Mouse (Mus musculus) heart, postnatal 36 days (tissue): ENCODE data around the gene Chst10. TPM values are rescaled to one million over a fixed set of nuclear protein-coding genes. Genes with fewer than 3 reads are reported as not detected.

Source experiments
- DNase-seq, 2 experiments: peaks; one replicate each; pipeline ENCODE4 v3.0.0; 2021 to 2022
- intact Hi-C: fragments of 180-260 bp; cut with DNase I; formaldehyde crosslinking; loops from one replicate; pipeline ENCODE4 v1.15.1; 2025
- total RNA-seq, 2 experiments: library from RNA; stranded (reverse); gene quantifications; 2 replicates each; pipeline ENCODE4 v1.2.3; 2021

The Chst10 gene
- total RNA-seq, 2 experiments from 2014 or later, result 0.27 to 0.28 TPM

DNA sequence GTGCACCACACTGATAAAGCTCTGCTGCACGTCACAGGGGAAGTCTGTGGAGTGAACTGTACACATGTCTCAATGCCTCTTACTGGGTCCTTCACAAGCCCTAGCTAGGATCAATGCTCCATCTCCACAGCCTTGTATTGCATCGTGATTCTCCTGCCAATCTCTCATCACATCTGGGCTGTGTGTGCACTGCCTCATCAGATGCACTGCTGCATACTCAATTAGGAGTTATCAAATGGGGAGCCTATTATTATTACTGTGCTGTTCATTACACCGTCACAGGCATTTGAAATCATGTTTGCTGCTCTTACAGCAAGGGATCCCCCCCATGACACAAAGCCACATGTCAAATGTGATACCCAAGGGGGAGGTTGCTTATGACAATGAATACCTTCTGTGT lies 80.3 kb downstream of the Chst10 start:
- intact Hi-C loops, result no loop called here
- no peak for DNase-seq

DNA sequence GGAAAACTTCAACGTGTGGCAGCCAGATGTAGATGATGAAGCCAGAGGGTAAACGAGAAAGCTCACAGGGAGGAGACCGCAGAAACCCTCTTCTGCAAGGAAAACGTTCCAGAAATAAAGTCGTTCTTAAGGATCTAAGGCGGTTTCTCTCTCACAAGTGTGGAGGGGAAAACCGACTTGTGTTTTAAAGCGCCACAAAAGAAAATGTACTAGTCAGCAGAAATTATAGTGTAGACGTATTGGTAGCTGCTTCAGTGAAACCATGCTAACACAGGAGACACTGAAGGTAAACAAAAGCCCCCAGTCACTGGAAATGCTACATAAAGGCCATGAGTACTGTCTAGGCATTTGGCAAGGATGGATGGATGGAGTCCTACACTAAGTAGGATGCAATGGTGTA lies 80.7 kb downstream of the Chst10 start:
- intact Hi-C loops, result no loop called here

DNA sequence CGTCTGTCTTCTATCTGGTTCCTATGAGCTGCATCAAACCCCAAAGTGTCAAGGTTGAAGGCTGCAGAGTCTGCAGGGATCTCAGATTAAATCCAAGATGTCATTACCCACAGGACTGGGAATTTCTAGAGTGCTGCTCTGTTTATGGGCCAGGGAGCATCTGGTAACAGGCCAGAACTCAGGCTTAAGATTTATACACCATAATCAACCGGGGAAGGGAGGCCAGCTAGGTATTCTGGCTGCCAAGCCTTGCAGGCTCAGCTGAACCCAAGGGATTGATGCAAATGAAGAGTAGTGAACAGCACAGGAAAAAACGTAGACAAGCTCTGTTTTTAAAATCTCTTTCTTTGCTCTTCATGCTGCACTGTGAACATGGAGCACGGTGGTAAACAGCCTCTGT lies 81.7 kb downstream of the Chst10 start:
- no peak for DNase-seq
- intact Hi-C loops, result no loop called here

More for the DNA sequence above, 80.7 kb downstream of the Chst10 start:
- no peak for DNase-seq

Other genes with a start within 250 kb of the Chst10 start
- gene Aff3, start 233.2 kb downstream of the Chst10 start, total RNA-seq, result 1 to 10 TPM; 2.1 to 2.6 TPM
- 1 to 10 TPM; 2.5 to 3.6 TPM for gene Lonrf2, start 61.5 kb downstream of the Chst10 start, total RNA-seq
- gene Nms, start 41.0 kb upstream of the Chst10 start, total RNA-seq, result not detected
- 10 to 100 TPM; 76.2 to 77.3 TPM for gene Pdcl3, start 87.4 kb upstream of the Chst10 start, total RNA-seq